Mouse (Mus musculus) embryonic facial prominence, embryonic 10.5 days (tissue): Measurements from ENCODE around the gene Glp1r. TPM values are rescaled to one million over a fixed set of nuclear protein-coding genes. Genes with fewer than 3 reads are reported as not detected.
A peak's percentile ranks its signal among the peaks of the same experiment; 100 is the strongest.

Experiments
- DNase-seq: peaks from one replicate; pipeline ENCODE4 v3.0.0-alpha.2; 2017; ENCODE audit warnings: low spot score
- H3K27ac ChIP-seq: fragments of 300-500 bp; sonication (generic); replicated peaks from 2 replicates; pipeline ENCODE4 v1.5.1; 2016; ENCODE audit warnings: mild to moderate bottlenecking
- H3K27me3 ChIP-seq: fragments of 300-500 bp; sonication (generic); replicated peaks from 2 replicates; pipeline ENCODE4 v1.6.1; 2016; ENCODE audit warnings: low read depth, mild to moderate bottlenecking; ENCODE audit not compliant: poor library complexity, severe bottlenecking
- H3K36me3 ChIP-seq: fragments of 300-500 bp; sonication (generic); replicated peaks from 2 replicates; pipeline ENCODE4 v1.6.1; 2016; ENCODE audit warnings: mild to moderate bottlenecking, moderate library complexity
- H3K4me1 ChIP-seq: fragments of 300-500 bp; sonication (generic); 2 replicates; pipeline ENCODE4 v1.6.1; 2016
- H3K4me3 ChIP-seq: fragments of 300-500 bp; sonication (generic); 2 replicates; pipeline ENCODE4 v1.5.1; 2016; ENCODE audit warnings: mild to moderate bottlenecking, moderate library complexity
- H3K9me3 ChIP-seq: fragments of 300-500 bp; sonication (generic); 2 replicates; pipeline ENCODE4 v1.6.1; 2016; ENCODE audit warnings: mild to moderate bottlenecking
- WGBS: fragments of 180-500 bp; shearing (Covaris S2); methylation state at CpG from one replicate; pipeline ENCODE4 v1.1.7; 2016; 5-methylcytosine and 5-hydroxymethylcytosine counted together
- polyA plus RNA-seq: library from polyadenylated mRNA; unstranded; fragments of >200 nt; fragmentation: Nextera tagmentation; extraction: Ambion mirVana; gene quantifications from 2 replicates; pipeline ENCODE4 v1.2.1, GENCODE M21; 2016

The Glp1r gene
- polyA plus RNA-seq, 1 experiment from 2014 or later = 0.04 TPM

GRCm38 (mm10) chr17:30930827-30931226 lies 29.2 kb downstream of the Glp1r start:
- Histone ChIP-seq H3K36me3 (no peaks in the 10 kb centered on the region), H3K4me1 (peaks cover 7% of the 10 kb centered on the region; the same call in 1 of the 2 replicates), H3K9me3 (no peaks in the 10 kb centered on the region), H3K27ac (no peak overlapping the region), H3K4me3 (no peak overlapping the region), H3K27me3 (no peaks in the 10 kb centered on the region)
- DNase-seq = no peak
- whole genome bisulfite sequencing = 81% methylated on average over 7 of the region's 7 CpGs

- DNase-seq = no peak
- H3K27me3 ChIP-seq = no peaks in the 10 kb centered on the region
These were observed 31.2 kb downstream of the Glp1r start for GRCm38 (mm10) chr17:30932836-30933235.

GRCm38 (mm10) chr17:30935301-30935700 lies 33.7 kb downstream of the Glp1r start:
- no peak for DNase-seq
- 65% methylated on average over 5 of the region's 5 CpGs for WGBS
- H3K27ac ChIP-seq = no peak overlapping the region

More at GRCm38 (mm10) chr17:30932836-30933235, 31.2 kb downstream of the Glp1r start:
- H3K9me3 ChIP-seq = no peaks in the 10 kb centered on the region
- H3K36me3 ChIP-seq = no peaks in the 10 kb centered on the region
- 85% methylated on average over 5 of the region's 5 CpGs for WGBS
- H3K4me1 ChIP-seq = peaks cover 10% of the 10 kb centered on the region; the same call in 1 of the 2 replicates
- no peak overlapping the region for H3K27ac ChIP-seq
- no peak overlapping the region for H3K4me3 ChIP-seq

GRCm38 (mm10) chr17:30938554-30938953 lies 36.9 kb downstream of the Glp1r start:
- DNase-seq = peak; percentile 63
- Histone ChIP-seq H3K9me3 (no peaks in the 10 kb centered on the region), H3K4me1 (0 out of 2 replicates have a peak, but pooled peaks cover 3% of the 10 kb centered on the region), H3K4me3 (no peak overlapping the region), H3K27me3 (no peaks in the 10 kb centered on the region), H3K27ac (no peak overlapping the region), H3K36me3 (no peaks in the 10 kb centered on the region)
- 50% methylated on average over 9 of the region's 9 CpGs for WGBS

More at GRCm38 (mm10) chr17:30935301-30935700, 33.7 kb downstream of the Glp1r start:
- Histone ChIP-seq H3K4me3 (no peak overlapping the region), H3K4me1 (peaks cover 8% of the 10 kb centered on the region; the same call in 1 of the 2 replicates), H3K36me3 (no peaks in the 10 kb centered on the region), H3K27me3 (no peaks in the 10 kb centered on the region), H3K9me3 (no peaks in the 10 kb centered on the region)

GRCm38 (mm10) chr17:30948382-30948781 lies 46.8 kb downstream of the Glp1r start:
- DNase-seq = no peak
- Histone ChIP-seq H3K9me3 (no peaks in the 10 kb centered on the region), H3K4me1 (no peaks in the 10 kb centered on the region), H3K4me3 (no peak overlapping the region), H3K36me3 (no peaks in the 10 kb centered on the region), H3K27ac (no peak overlapping the region), H3K27me3 (no peaks in the 10 kb centered on the region)
- WGBS = 71% methylated on average over 1 of the region's 1 CpGs

GRCm38 (mm10) chr17:30950780-30951179 lies 49.2 kb downstream of the Glp1r start:
- DNase-seq = peak; percentile 57
- H3K27me3 ChIP-seq = no peaks in the 10 kb centered on the region
- no peaks in the 10 kb centered on the region for H3K9me3 ChIP-seq
- H3K4me1 ChIP-seq = peaks cover 9% of the 10 kb centered on the region; the same call in 1 of the 2 replicates
- WGBS = 10% methylated on average over 7 of the region's 7 CpGs
- H3K27ac ChIP-seq = no peak overlapping the region
- H3K4me3 ChIP-seq = no peak overlapping the region
- H3K36me3 ChIP-seq = no peaks in the 10 kb centered on the region

GRCm38 (mm10) chr17:30951600-30951999 lies 50.0 kb downstream of the Glp1r start:
- Histone ChIP-seq H3K27ac (no peak overlapping the region), H3K4me3 (no peak overlapping the region), H3K36me3 (no peaks in the 10 kb centered on the region), H3K9me3 (no peaks in the 10 kb centered on the region), H3K27me3 (no peaks in the 10 kb centered on the region), H3K4me1 (peaks cover 9% of the 10 kb centered on the region; the same call in 1 of the 2 replicates)
- no peak for DNase-seq
- 74% methylated on average over 8 of the region's 8 CpGs for WGBS

GRCm38 (mm10) chr17:30954340-30954739 lies 52.7 kb downstream of the Glp1r start, which contains the start of gene Umodl1:
Gene Umodl1 (plus strand): TSS chr17:30954640.
- Histone ChIP-seq H3K4me1 (peaks cover 9% of the 10 kb centered on the region; the same call in 1 of the 2 replicates), H3K36me3 (no peaks in the 10 kb centered on the region), H3K27me3 (no peaks in the 10 kb centered on the region), H3K27ac (no peak within 1 kb of the TSS), H3K4me3 (no peak within 1 kb of the TSS), H3K9me3 (no peaks in the 10 kb centered on the region)
- no peak for DNase-seq
- 54% methylated on average over 10 of the region's 10 CpGs for WGBS

GRCm38 (mm10) chr17:30961936-30962592 lies 60.4 kb downstream of the Glp1r start:
- WGBS = 66% methylated on average over 7 of the region's 7 CpGs
- Histone ChIP-seq H3K27ac (no peak overlapping the region), H3K4me1 (0 out of 2 replicates have a peak, but pooled peaks cover 3% of the 10 kb centered on the region), H3K9me3 (no peaks in the 10 kb centered on the region), H3K36me3 (no peaks in the 10 kb centered on the region), H3K27me3 (no peaks in the 10 kb centered on the region), H3K4me3 (no peak overlapping the region)
- no peak for DNase-seq

- 58% methylated on average over 2 of the region's 2 CpGs for WGBS
- H3K27me3 ChIP-seq = no peaks in the 10 kb centered on the region
- no peaks in the 10 kb centered on the region for H3K36me3 ChIP-seq
- H3K4me3 ChIP-seq = no peak overlapping the region
- DNase-seq = no peak
- H3K27ac ChIP-seq = no peak overlapping the region
- H3K4me1 ChIP-seq = 0 out of 2 replicates have a peak, but pooled peaks cover 3% of the 10 kb centered on the region
- no peaks in the 10 kb centered on the region for H3K9me3 ChIP-seq
These were observed 61.3 kb downstream of the Glp1r start for GRCm38 (mm10) chr17:30962880-30963279.

- Histone ChIP-seq H3K36me3 (no peaks in the 10 kb centered on the region), H3K4me1 (peaks cover 22% of the 10 kb centered on the region), H3K9me3 (no peaks in the 10 kb centered on the region), H3K27me3 (no peaks in the 10 kb centered on the region), H3K4me3 (no peak overlapping the region), H3K27ac (no peak overlapping the region; the same call in 1 of the 2 replicates)
- DNase-seq = peak; percentile 29
- 60% methylated on average over 4 of the region's 4 CpGs for WGBS
These were observed 68.4 kb downstream of the Glp1r start for GRCm38 (mm10) chr17:30969983-30970382.

GRCm38 (mm10) chr17:30971877-30972276 lies 70.3 kb downstream of the Glp1r start:
- 85% methylated on average over 7 of the region's 7 CpGs for WGBS
- H3K4me3 ChIP-seq = no peak overlapping the region
- H3K27me3 ChIP-seq = no peaks in the 10 kb centered on the region
- H3K27ac ChIP-seq = no peak overlapping the region
- H3K4me1 ChIP-seq = peaks cover 22% of the 10 kb centered on the region
- DNase-seq = no peak
- H3K9me3 ChIP-seq = no peaks in the 10 kb centered on the region
- no peaks in the 10 kb centered on the region for H3K36me3 ChIP-seq

GRCm38 (mm10) chr17:30973332-30973731 lies 71.7 kb downstream of the Glp1r start:
- no peak for DNase-seq
- H3K4me1 ChIP-seq = peaks cover 22% of the 10 kb centered on the region
- no peaks in the 10 kb centered on the region for H3K36me3 ChIP-seq
- 86% methylated on average over 6 of the region's 6 CpGs for WGBS
- no peaks in the 10 kb centered on the region for H3K9me3 ChIP-seq
- no peak overlapping the region for H3K4me3 ChIP-seq
- H3K27me3 ChIP-seq = no peaks in the 10 kb centered on the region
- H3K27ac ChIP-seq = no peak overlapping the region
